Mouse (Mus musculus) limb, embryonic 13.5 days (tissue): ENCODE measurements around the gene Cwf19l1. TPM values are rescaled to one million over a fixed set of nuclear protein-coding genes. Genes with fewer than 3 reads are reported as not detected.

Experiments
- ATAC-seq: fragments of 200-750 bp; cut with Nextera tagmentation; 2 replicates; pipeline ENCODE4 v1.8.0; 2017; ENCODE audit warnings: low read depth, moderate number of reproducible peaks, moderate TSS enrichment; ENCODE audit not compliant: low FRiP score
- H3K27ac ChIP-seq: fragments of 300-500 bp; sonication (generic); 2 replicates; pipeline ENCODE4 v1.5.1; 2015; ENCODE audit warnings: inconsistent platforms, mild to moderate bottlenecking, moderate library complexity
- H3K27me3 ChIP-seq: fragments of 300-500 bp; sonication (generic); 2 replicates; pipeline ENCODE4 v1.6.1; 2015; ENCODE audit warnings: mild to moderate bottlenecking, inconsistent platforms
- H3K36me3 ChIP-seq: fragments of 300-500 bp; sonication (generic); 2 replicates; pipeline ENCODE4 v1.6.1; 2015; ENCODE audit warnings: inconsistent platforms, mild to moderate bottlenecking, moderate library complexity
- H3K4me1 ChIP-seq: fragments of 300-500 bp; sonication (generic); 2 replicates; pipeline ENCODE4 v1.6.1; 2015; ENCODE audit warnings: inconsistent platforms
- H3K4me2 ChIP-seq: fragments of 300-500 bp; sonication (generic); replicated peaks from 2 replicates; pipeline ENCODE4 v1.6.1; 2015; ENCODE audit warnings: inconsistent platforms, mild to moderate bottlenecking, moderate library complexity
- H3K4me3 ChIP-seq: fragments of 300-500 bp; sonication (generic); 2 replicates; pipeline ENCODE4 v1.5.1; 2015; ENCODE audit warnings: moderate library complexity, mild to moderate bottlenecking, inconsistent platforms
- H3K9ac ChIP-seq: fragments of 300-500 bp; sonication (generic); 2 replicates; pipeline ENCODE4 v1.6.1; 2015; ENCODE audit warnings: mild to moderate bottlenecking, inconsistent platforms
- H3K9me3 ChIP-seq: fragments of 300-500 bp; sonication (generic); 2 replicates; pipeline ENCODE4 v1.6.1; 2016; ENCODE audit warnings: inconsistent platforms
- WGBS: fragments of 180-500 bp; shearing (Covaris S2); methylation state at CpG from one replicate; pipeline ENCODE4 v1.1.7; 2015; 5-methylcytosine and 5-hydroxymethylcytosine counted together
- polyA plus RNA-seq: library from polyadenylated mRNA; unstranded; fragments of >200 nt; fragmentation: Nextera tagmentation; extraction: Ambion mirVana; gene quantifications from 2 replicates; pipeline ENCODE4 v1.2.1, GENCODE M21; 2015

The Cwf19l1 gene
- polyA plus RNA-seq = 32.5 and 33.9 TPM in 2 replicates

- Histone ChIP-seq H3K27ac (peak within 1 kb of the TSS; percentile 87), H3K36me3 (peaks cover 40% of the 10 kb centered on the region), H3K9ac (peak within 1 kb of the TSS; percentile 81), H3K4me3 (peak within 1 kb of the TSS; percentile 80), H3K9me3 (peaks cover 5% of the 10 kb centered on the region; the same call in 1 of the 2 replicates), H3K4me1 (peaks cover 8% of the 10 kb centered on the region), H3K27me3 (no peaks in the 10 kb centered on the region), H3K4me2 (peak within 1 kb of the TSS; percentile 81)
- peak; percentile 90 for ATAC-seq
- WGBS = under 1% methylated on average over 45 of the region's 45 CpGs
Observed at GRCm38 (mm10) chr19:44135072-44135959, at the start of gene Cwf19l1. Gene Cwf19l1, minus strand, starts transcription at chr19:44135876.

GRCm38 (mm10) chr19:44183968-44184367, 48.3 kb upstream of the Cwf19l1 start:
- H3K9me3 ChIP-seq = no peaks in the 10 kb centered on the region
- no peak for ATAC-seq
- no peaks in the 10 kb centered on the region for H3K36me3 ChIP-seq
- no peak overlapping the region for H3K27ac ChIP-seq
- H3K4me2 ChIP-seq = no peak overlapping the region
- no peaks in the 10 kb centered on the region for H3K4me1 ChIP-seq
- no peak overlapping the region for H3K4me3 ChIP-seq
- H3K9ac ChIP-seq = no peak overlapping the region
- H3K27me3 ChIP-seq = no peaks in the 10 kb centered on the region
- 65% methylated on average over 3 of the region's 3 CpGs for WGBS

- Histone ChIP-seq H3K36me3 (no peaks in the 10 kb centered on the region), H3K27me3 (no peaks in the 10 kb centered on the region), H3K4me2 (no peak overlapping the region), H3K9me3 (peaks cover 7% of the 10 kb centered on the region; the same call in 1 of the 2 replicates), H3K4me1 (no peaks in the 10 kb centered on the region), H3K27ac (no peak overlapping the region), H3K4me3 (no peak overlapping the region), H3K9ac (no peak overlapping the region)
- WGBS = 78% methylated on average over 1 of the region's 1 CpGs
- no peak for ATAC-seq
Observed at GRCm38 (mm10) chr19:44180502-44180901, 44.8 kb upstream of the Cwf19l1 start.

- H3K27me3 ChIP-seq = no peaks in the 10 kb centered on the region
- WGBS = 86% methylated on average over 3 of the region's 3 CpGs
- no peak for ATAC-seq
- H3K4me3 ChIP-seq = no peak overlapping the region
- no peak overlapping the region for H3K27ac ChIP-seq
- H3K4me1 ChIP-seq = no peaks in the 10 kb centered on the region
- H3K9me3 ChIP-seq = peaks cover 15% of the 10 kb centered on the region; the same call in 1 of the 2 replicates
- no peak overlapping the region for H3K9ac ChIP-seq
- no peaks in the 10 kb centered on the region for H3K36me3 ChIP-seq
- no peak overlapping the region for H3K4me2 ChIP-seq
Observed at GRCm38 (mm10) chr19:44176741-44177140, 41.1 kb upstream of the Cwf19l1 start.

- Histone ChIP-seq H3K4me1 (no peaks in the 10 kb centered on the region), H3K9ac (no peak overlapping the region), H3K36me3 (no peaks in the 10 kb centered on the region), H3K27me3 (no peaks in the 10 kb centered on the region), H3K4me2 (no peak overlapping the region), H3K27ac (no peak overlapping the region), H3K9me3 (peaks cover 15% of the 10 kb centered on the region; the same call in 1 of the 2 replicates), H3K4me3 (no peak overlapping the region)
- no peak for ATAC-seq
- WGBS = 64% methylated on average over 8 of the region's 8 CpGs
Observed at GRCm38 (mm10) chr19:44174835-44175234, 39.2 kb upstream of the Cwf19l1 start.

GRCm38 (mm10) chr19:44161515-44161914, 25.8 kb upstream of the Cwf19l1 start:
- no peak for ATAC-seq
- H3K36me3 ChIP-seq = no peaks in the 10 kb centered on the region
- H3K4me2 ChIP-seq = no peak overlapping the region
- H3K27me3 ChIP-seq = peaks cover 10% of the 10 kb centered on the region; the same call in 1 of the 2 replicates
- no peak overlapping the region for H3K4me3 ChIP-seq
- no peaks in the 10 kb centered on the region for H3K9me3 ChIP-seq
- 15% methylated on average over 3 of the region's 3 CpGs for WGBS
- H3K9ac ChIP-seq = no peak overlapping the region
- no peak overlapping the region for H3K27ac ChIP-seq
- H3K4me1 ChIP-seq = no peaks in the 10 kb centered on the region

- no peak overlapping the region for H3K4me3 ChIP-seq
- H3K36me3 ChIP-seq = no peaks in the 10 kb centered on the region
- H3K4me1 ChIP-seq = no peaks in the 10 kb centered on the region
- no peaks in the 10 kb centered on the region for H3K9me3 ChIP-seq
- H3K27me3 ChIP-seq = peaks cover 28% of the 10 kb centered on the region
- no peak for ATAC-seq
- H3K27ac ChIP-seq = no peak overlapping the region
- no peak overlapping the region for H3K9ac ChIP-seq
- WGBS = 79% methylated on average over 3 of the region's 3 CpGs
- no peak overlapping the region for H3K4me2 ChIP-seq
Observed at GRCm38 (mm10) chr19:44159386-44159785, 23.7 kb upstream of the Cwf19l1 start.

GRCm38 (mm10) chr19:44157005-44157404, 21.3 kb upstream of the Cwf19l1 start:
- Histone ChIP-seq H3K9ac (no peak overlapping the region), H3K4me2 (no peak overlapping the region), H3K27ac (no peak overlapping the region), H3K36me3 (no peaks in the 10 kb centered on the region), H3K4me1 (no peaks in the 10 kb centered on the region), H3K4me3 (no peak overlapping the region), H3K27me3 (peaks cover 41% of the 10 kb centered on the region), H3K9me3 (no peaks in the 10 kb centered on the region)
- ATAC-seq = no peak
- WGBS = 92% methylated on average over 10 of the region's 10 CpGs

GRCm38 (mm10) chr19:44153781-44154180, 18.1 kb upstream of the Cwf19l1 start:
- H3K9ac ChIP-seq = no peak overlapping the region
- ATAC-seq = no peak
- H3K27me3 ChIP-seq = peaks cover 53% of the 10 kb centered on the region
- 77% methylated on average over 5 of the region's 5 CpGs for WGBS
- H3K36me3 ChIP-seq = no peaks in the 10 kb centered on the region
- no peaks in the 10 kb centered on the region for H3K9me3 ChIP-seq
- H3K4me1 ChIP-seq = no peaks in the 10 kb centered on the region
- no peak overlapping the region for H3K4me3 ChIP-seq
- no peak overlapping the region for H3K27ac ChIP-seq
- H3K4me2 ChIP-seq = no peak overlapping the region

GRCm38 (mm10) chr19:44148991-44149390, 13.3 kb upstream of the Cwf19l1 start:
- Histone ChIP-seq H3K36me3 (peaks cover 7% of the 10 kb centered on the region; the same call in 1 of the 2 replicates), H3K4me1 (peaks cover 10% of the 10 kb centered on the region), H3K4me2 (no peak overlapping the region), H3K9ac (no peak overlapping the region), H3K27me3 (peaks cover 21% of the 10 kb centered on the region), H3K4me3 (no peak overlapping the region), H3K27ac (no peak overlapping the region), H3K9me3 (no peaks in the 10 kb centered on the region)
- WGBS = 69% methylated on average over 2 of the region's 2 CpGs
- no peak for ATAC-seq

GRCm38 (mm10) chr19:44148345-44148744, 12.7 kb upstream of the Cwf19l1 start:
- Histone ChIP-seq H3K4me2 (no peak overlapping the region), H3K4me3 (no peak overlapping the region), H3K36me3 (peaks cover 11% of the 10 kb centered on the region), H3K27me3 (peaks cover 17% of the 10 kb centered on the region), H3K4me1 (peaks cover 10% of the 10 kb centered on the region), H3K9me3 (no peaks in the 10 kb centered on the region), H3K9ac (no peak overlapping the region), H3K27ac (no peak overlapping the region)
- 30% methylated on average over 2 of the region's 2 CpGs for WGBS
- ATAC-seq = no peak

GRCm38 (mm10) chr19:44146951-44147350, 11.3 kb upstream of the Cwf19l1 start:
- Histone ChIP-seq H3K36me3 (peaks cover 25% of the 10 kb centered on the region), H3K27ac (no peak overlapping the region), H3K27me3 (peaks cover 12% of the 10 kb centered on the region), H3K4me3 (no peak overlapping the region), H3K4me1 (peaks cover 10% of the 10 kb centered on the region), H3K4me2 (no peak overlapping the region), H3K9ac (no peak overlapping the region), H3K9me3 (no peaks in the 10 kb centered on the region)
- no peak for ATAC-seq
- WGBS = 95% methylated on average over 8 of the region's 8 CpGs
